In genomic region chr9:20787992-20788391, GRCm38 (mm10) we compare ENCODE assay signal across 22 mouse cellular contexts. TPM values are rescaled to one million over a fixed set of nuclear protein-coding genes. Genes with fewer than 3 reads are reported as not detected.
"Had no signal": no experiment of that assay in that cellular context is flagged by ENCODE, and none has a peak within 500 bp of the region (broad histone marks: within the 10 kb centered on the region; RNA-seq: fewer than 3 reads in every experiment).

No protein-coding gene starts in this region.

- H3K36me3 ChIP-seq: limb, embryonic 10.5 days; lung, embryonic 15.5 days; midbrain, embryonic 12.5 days had no signal

- DNase-seq: kidney, adult 8-10 months; kidney, postnatal 36 days; lung, postnatal 14 days; thymus, adult 2 months; thymus, postnatal 25 days had no signal

- H3K9me3 ChIP-seq: limb, embryonic 10.5 days; lung, embryonic 15.5 days; midbrain, embryonic 12.5 days had no signal

- H3K4me2 ChIP-seq: liver, embryonic 11.5 days; lung, embryonic 15.5 days; midbrain, embryonic 12.5 days had no signal

- H3K27me3 ChIP-seq: lung, embryonic 15.5 days; midbrain, embryonic 12.5 days had no signal

- H3K27ac ChIP-seq: kidney, postnatal 0 days; left cerebral cortex, adult 2 months; limb, embryonic 10.5 days; lung, embryonic 15.5 days; macrophage; midbrain, embryonic 12.5 days; stomach, postnatal 0 days had no signal

- H3K9ac ChIP-seq: lung, embryonic 15.5 days; midbrain, embryonic 12.5 days had no signal

- H3K4me1 ChIP-seq: lung, embryonic 15.5 days; midbrain, embryonic 12.5 days had no signal

- H3K4me3 ChIP-seq: left cerebral cortex, adult 2 months; limb, embryonic 10.5 days; lung, embryonic 15.5 days; megakaryocyte, embryonic 14.5 days; midbrain, embryonic 12.5 days had no signal

RNA-seq across cellular contexts. Expression of gene Col5a3, which starts 26.9 kb away (rescaled TPM):
- polyA plus RNA-seq: macrophage had no signal

RNA-seq across cellular contexts. Expression of gene Rdh8, which starts 30.3 kb away (rescaled TPM):
- total RNA-seq: layer of hippocampus, adult 18-20 months; layer of hippocampus, postnatal 14 days; left cerebral cortex, adult 2 months; left cerebral cortex, postnatal 14 days; midbrain, postnatal 0 days had no signal
- polyA plus RNA-seq: kidney, postnatal 0 days; limb, embryonic 10.5 days; limb, embryonic 14.5 days; liver, embryonic 11.5 days; liver, embryonic 16.5 days; lung, embryonic 15.5 days; macrophage; midbrain, embryonic 12.5 days; midbrain, postnatal 0 days; neural tube, embryonic 14.5 days; stomach, postnatal 0 days; thymus, adult 2 months; urinary bladder, adult 2 months had no signal

RNA-seq across cellular contexts. Expression of gene Olfm2, which starts 41.8 kb away (rescaled TPM):
- polyA plus RNA-seq: macrophage had no signal
